Mouse (Mus musculus): ENCODE measurements around the gene Rasgrf1. TPM values are rescaled to one million over a fixed set of nuclear protein-coding genes. Genes with fewer than 3 reads are reported as not detected.

Rasgrf1 gene
- total and polyA plus RNA-seq, 3 experiments = not detected

DNA sequence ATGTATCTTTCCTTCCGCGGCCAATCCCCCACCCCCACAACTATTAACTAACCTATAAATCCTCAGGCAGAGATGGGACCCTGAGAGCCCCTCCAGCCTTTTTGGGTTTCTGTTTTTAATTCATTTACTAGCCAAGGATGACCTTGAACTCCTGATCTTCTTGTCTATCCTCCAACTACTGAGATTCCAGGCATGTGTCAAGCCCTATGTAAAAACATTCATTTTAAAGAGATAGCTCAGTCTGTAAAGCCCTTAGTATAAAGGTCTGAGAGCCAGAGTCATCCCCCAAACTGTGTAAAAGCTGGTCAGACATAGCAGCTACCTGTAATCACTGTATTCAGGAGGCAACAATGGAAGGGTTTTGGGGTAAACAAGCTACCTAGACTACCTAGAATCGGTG lies 146.2 kb downstream of the Rasgrf1 start:
- peak overlapping the region; percentile 86 for H3K9ac ChIP-seq (ENCODE audit: insufficient read depth, low read depth)

DNA sequence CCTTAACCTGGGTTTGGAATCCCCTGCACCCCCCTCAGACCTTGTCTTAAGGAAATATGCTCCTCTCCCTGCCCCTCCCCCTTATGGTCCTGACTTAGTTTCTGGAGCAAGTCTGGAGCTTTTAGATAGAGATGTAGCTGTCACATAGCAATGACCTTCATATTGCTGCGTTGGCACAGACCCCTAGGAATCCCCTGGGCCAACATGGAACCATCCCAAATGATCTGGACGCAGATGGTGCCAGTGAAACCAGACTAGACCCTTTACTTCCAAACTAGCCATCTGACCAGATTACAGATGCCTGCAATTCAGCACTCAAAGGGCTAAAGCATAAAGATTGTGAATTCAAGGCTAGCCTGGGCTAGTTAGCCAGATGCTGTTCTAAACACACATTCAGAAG lies 147.0 kb downstream of the Rasgrf1 start:
- H3K9ac ChIP-seq (ENCODE audit: insufficient read depth, low read depth) = no peak overlapping the region
- in situ Hi-C loops (cut with MboI; ENCODE audit: low pct_ligation_motif_present, low pct_unique_long_range_greater_than_20kb, low sequenced_read_pairs) (no loop called here), dilution Hi-C loops (cut with MboI; ENCODE audit: extremely low pct_ligation_motif_present, extremely low pct_unique_long_range_greater_than_20kb, low sequenced_read_pairs) (no loop called here)
- peak overlapping the region in 2 of 3 experiments; percentile 72 to 97 for H3K4me3 ChIP-seq (replicated peaks in 1 of 3; ENCODE audit: low read depth in 2 of 3, low read length in 2 of 3, poor library complexity in 1 of 3)
- peaks cover 29% of the 10 kb centered on the region for H3K79me2 ChIP-seq (replicated peaks; ENCODE audit: control insufficient read depth, extremely low read depth, insufficient read depth, poor library complexity, severe bottlenecking)
- H3K27ac ChIP-seq (ENCODE audit: insufficient read depth, low read depth) = peak overlapping the region; percentile 34; the same call in 1 of the 2 replicates
- peaks cover under 1 to 14% of the 10 kb centered on the region in 2 experiments for H3K36me3 ChIP-seq (replicated peaks in 1 of 2; ENCODE audit: control insufficient read depth in 1 of 2, insufficient read depth in 1 of 2, low read length in 1 of 2)
- no peaks in the 10 kb centered on the region for H3K27me3 ChIP-seq (replicated peaks)
- TF ChIP-seq USF1 (IDR thresholded peaks at IDR 0.05; ENCODE audit: low read depth, low read length) = no peak
- no peak for TF ChIP-seq UBTF (IDR thresholded peaks at IDR 0.05; ENCODE audit: low read depth, low read length)
- no peak for TF ChIP-seq HCFC1 (IDR thresholded peaks at IDR 0.05; ENCODE audit: low read depth, low read length)
- H3K9me3 ChIP-seq (replicated peaks; ENCODE audit: low read length) = no peaks in the 10 kb centered on the region
- no peak for DNase-seq (ENCODE audit: extremely low read depth)
- H3K4me1 ChIP-seq (ENCODE audit: control insufficient read depth in 1 of 2, insufficient read depth in 2 of 2) = peaks cover 15 to 43% of the 10 kb centered on the region in 2 experiments
- peak overlapping the region; percentile 94 for H3K4me2 ChIP-seq (ENCODE audit: insufficient read depth, low read depth, poor library complexity, severe bottlenecking)

More for the DNA sequence above, 146.2 kb downstream of the Rasgrf1 start:
- no peak for TF ChIP-seq POLR2AphosphoS2 (IDR thresholded peaks at IDR 0.05; ENCODE audit: low read depth, low read length)
- Histone ChIP-seq H3K79me2 (replicated peaks; ENCODE audit: control insufficient read depth, extremely low read depth, insufficient read depth, poor library complexity, severe bottlenecking) (peaks cover 29% of the 10 kb centered on the region), H3K9me3 (replicated peaks; ENCODE audit: low read length) (no peaks in the 10 kb centered on the region), H3K4me1 (ENCODE audit: control insufficient read depth in 1 of 2, insufficient read depth in 2 of 2) (peaks cover 11 to 36% of the 10 kb centered on the region in 2 experiments), H3K36me3 (replicated peaks in 1 of 2; ENCODE audit: control insufficient read depth in 1 of 2, insufficient read depth in 1 of 2, low read length in 1 of 2) (peaks cover 0 to 6% of the 10 kb centered on the region in 2 experiments), H3K4me3 (replicated peaks in 1 of 3; ENCODE audit: low read depth in 2 of 3, low read length in 2 of 3, poor library complexity in 1 of 3) (peak overlapping the region; percentile 63 to 97 (median 72)), H3K4me2 (ENCODE audit: insufficient read depth, low read depth, poor library complexity, severe bottlenecking) (peak overlapping the region; percentile 94), H3K27me3 (replicated peaks) (no peaks in the 10 kb centered on the region), H3K27ac (ENCODE audit: insufficient read depth, low read depth) (peak overlapping the region; percentile 34; the same call in 1 of the 2 replicates)
- in situ Hi-C loops (cut with MboI; ENCODE audit: low pct_ligation_motif_present, low pct_unique_long_range_greater_than_20kb, low sequenced_read_pairs) (no loop called here), dilution Hi-C loops (cut with MboI; ENCODE audit: extremely low pct_ligation_motif_present, extremely low pct_unique_long_range_greater_than_20kb, low sequenced_read_pairs) (no loop called here)
- no peak for DNase-seq (ENCODE audit: extremely low read depth)

DNA sequence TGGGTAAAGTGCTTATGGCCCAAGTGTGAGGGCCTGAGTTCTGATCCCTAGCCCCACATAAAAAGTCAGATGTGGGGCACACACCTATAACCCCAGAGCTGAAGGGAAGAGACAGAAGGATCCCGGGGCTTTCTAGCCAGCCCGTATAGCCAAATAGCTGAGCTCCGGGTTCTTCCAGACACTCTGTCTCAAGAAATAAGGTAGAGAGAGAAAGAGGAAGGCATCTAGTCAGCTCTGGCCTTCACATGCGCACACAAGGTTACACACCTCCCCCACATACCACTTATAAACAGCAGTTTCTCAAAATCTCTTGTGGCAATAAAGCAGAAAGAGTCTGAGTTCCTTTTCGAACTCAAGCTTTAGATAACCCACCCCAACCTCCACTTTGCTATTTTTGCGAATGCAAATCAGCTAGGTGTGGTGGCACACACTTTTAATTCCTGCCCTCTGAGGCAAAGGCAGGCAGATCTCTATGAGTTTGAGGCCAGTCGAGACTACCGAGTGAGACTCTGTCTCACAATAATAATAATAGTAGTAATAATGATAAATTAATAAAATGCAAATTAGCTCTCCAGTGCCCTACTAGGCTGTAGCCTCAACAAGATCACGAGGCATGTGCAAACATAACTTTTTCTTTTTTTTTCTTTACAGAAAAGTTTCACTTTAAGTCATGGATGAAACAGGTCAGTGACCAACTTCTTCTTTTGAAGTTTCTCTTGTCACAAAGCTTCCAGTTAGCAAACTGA lies 150.3 kb downstream of the Rasgrf1 start:
- H3K79me2 ChIP-seq (replicated peaks; ENCODE audit: control insufficient read depth, extremely low read depth, insufficient read depth, poor library complexity, severe bottlenecking) = peaks cover 26% of the 10 kb centered on the region
- in situ Hi-C loops (cut with MboI; ENCODE audit: low pct_ligation_motif_present, low pct_unique_long_range_greater_than_20kb, low sequenced_read_pairs) (no loop called here), dilution Hi-C loops (cut with MboI; ENCODE audit: extremely low pct_ligation_motif_present, extremely low pct_unique_long_range_greater_than_20kb, low sequenced_read_pairs) (no loop called here)
- peak overlapping the region in 2 of 3 experiments; percentile 13 to 16 for H3K4me3 ChIP-seq (replicated peaks in 1 of 3; ENCODE audit: low read depth in 2 of 3, low read length in 2 of 3, poor library complexity in 1 of 3)
- peaks cover 34 to 72% of the 10 kb centered on the region in 2 experiments for H3K4me1 ChIP-seq (ENCODE audit: control insufficient read depth in 1 of 2, insufficient read depth in 2 of 2)
- H3K9me3 ChIP-seq (replicated peaks; ENCODE audit: low read length) = no peaks in the 10 kb centered on the region
- peak; percentile 90 for DNase-seq (ENCODE audit: extremely low read depth)
- peak overlapping the region; percentile 51 for H3K9ac ChIP-seq (ENCODE audit: insufficient read depth, low read depth)
- peak overlapping the region; percentile 96 for H3K4me2 ChIP-seq (ENCODE audit: insufficient read depth, low read depth, poor library complexity, severe bottlenecking)
- peak overlapping the region; percentile 100 for H3K27ac ChIP-seq (ENCODE audit: insufficient read depth, low read depth)
- H3K36me3 ChIP-seq (replicated peaks in 1 of 2; ENCODE audit: control insufficient read depth in 1 of 2, insufficient read depth in 1 of 2, low read length in 1 of 2) = peaks cover 23 to 45% of the 10 kb centered on the region in 2 experiments
- H3K27me3 ChIP-seq (replicated peaks) = no peaks in the 10 kb centered on the region
- TF ChIP-seq RCOR1 (conservative IDR thresholded peaks at IDR 0.05; ENCODE audit: low read depth, low read length) (no peak), ZMIZ1 (IDR thresholded peaks at IDR 0.05; ENCODE audit: low read depth, low read length) (peak; percentile 61; the same call in 1 of the 2 replicates), UBTF (IDR thresholded peaks at IDR 0.05; ENCODE audit: low read depth, low read length) (no peak), MYC (IDR thresholded peaks at IDR 0.05; ENCODE audit: low read depth, low read length) (peak; percentile 79), JUN (IDR thresholded peaks at IDR 0.05; ENCODE audit: insufficient read depth, low read depth, low read length) (peak; percentile 88), CHD1 (IDR thresholded peaks at IDR 0.05; ENCODE audit: low read depth, low read length) (peak; percentile 52; the same call in 1 of the 2 replicates), CTCF (conservative IDR thresholded peaks at IDR 0.05 in 1 of 2, IDR thresholded peaks at IDR 0.05 in 1 of 2; ENCODE audit: low read depth in 2 of 2, low read length in 2 of 2) (no peak), JUND (conservative IDR thresholded peaks at IDR 0.05; ENCODE audit: low read depth, low read length) (peak; percentile 92), IRF4 (IDR thresholded peaks at IDR 0.05; ENCODE audit: low read depth, low read length) (peak; percentile 97), PAX5 (IDR thresholded peaks at IDR 0.05; ENCODE audit: low read length) (no peak), GABPA (IDR thresholded peaks at IDR 0.05; ENCODE audit: insufficient replicate concordance, low read depth, low read length) (no peak), CHD2 (IDR thresholded peaks at IDR 0.05; ENCODE audit: low read length) (peak; percentile 51; the same call in 1 of the 2 replicates), SIN3A (IDR thresholded peaks at IDR 0.05; ENCODE audit: low read length) (no peak), MAFK (IDR thresholded peaks at IDR 0.05; ENCODE audit: insufficient replicate concordance, low read length) (no peak), MAZ (IDR thresholded peaks at IDR 0.05; ENCODE audit: low read depth, low read length) (peak; percentile 70; the same call in 1 of the 2 replicates), TCF12 (IDR thresholded peaks at IDR 0.05; ENCODE audit: low read depth, low read length) (peak; percentile 25; the same call in 1 of the 2 replicates), ETS1 (conservative IDR thresholded peaks at IDR 0.05; ENCODE audit: low read depth, low read length) (peak; percentile 81), MAX (IDR thresholded peaks at IDR 0.05; ENCODE audit: low read length) (no peak), ZC3H11A (IDR thresholded peaks at IDR 0.05; ENCODE audit: low read depth, low read length) (no peak), MEF2A (IDR thresholded peaks at IDR 0.05; ENCODE audit: borderline replicate concordance, low read depth, low read length) (peak; percentile 92), EP300 (IDR thresholded peaks at IDR 0.05; ENCODE audit: low read length) (peak; percentile 96)
